Mouse (Mus musculus) CD4-positive, CD25-positive, alpha-beta regulatory T cell, adult 2 months (primary cell): ENCODE results near the gene Padi6.

Experiments used
- DNase-seq: peaks from one replicate; pipeline ENCODE4 v3.0.0-alpha.2; 2012; ENCODE audit warnings: low read depth, low spot score

Gene Padi6

GRCm38 (mm10) chr4:140708297-140708927 lies 34.0 kb downstream of the Padi6 start:
- no peak for DNase-seq

GRCm38 (mm10) chr4:140707615-140708014 lies 34.8 kb downstream of the Padi6 start:
- no peak for DNase-seq

- no peak for DNase-seq
These were observed 38.3 kb downstream of the Padi6 start for GRCm38 (mm10) chr4:140704166-140704565.

GRCm38 (mm10) chr4:140703636-140704035 lies 38.8 kb downstream of the Padi6 start:
- DNase-seq: no peak

- DNase-seq: peak; percentile 89
These were observed 39.7 kb downstream of the Padi6 start for GRCm38 (mm10) chr4:140702611-140703327.

GRCm38 (mm10) chr4:140701716-140702561 lies 40.5 kb downstream of the Padi6 start:
- DNase-seq: peak; percentile 84

- peak; percentile 91 for DNase-seq
These were observed 41.3 kb downstream of the Padi6 start for GRCm38 (mm10) chr4:140701049-140701715.

GRCm38 (mm10) chr4:140700269-140701018 lies 42.0 kb downstream of the Padi6 start, which contains the start of gene Rcc2:
Gene Rcc2, plus strand, starts transcription at chr4:140700541.
- peak; percentile 61 for DNase-seq

GRCm38 (mm10) chr4:140699441-140700127 lies 42.9 kb downstream of the Padi6 start:
- DNase-seq: peak; percentile 88

GRCm38 (mm10) chr4:140695675-140696585 lies 46.5 kb downstream of the Padi6 start:
- DNase-seq: no peak

- DNase-seq: no peak
These were observed 47.3 kb downstream of the Padi6 start for GRCm38 (mm10) chr4:140695146-140695545.

- DNase-seq: no peak
These were observed 47.8 kb downstream of the Padi6 start for GRCm38 (mm10) chr4:140694551-140695060.

GRCm38 (mm10) chr4:140693513-140693912 lies 48.9 kb downstream of the Padi6 start:
- DNase-seq: no peak

GRCm38 (mm10) chr4:140691481-140691880 lies 51.0 kb downstream of the Padi6 start:
- DNase-seq: no peak

GRCm38 (mm10) chr4:140689873-140690655 lies 52.4 kb downstream of the Padi6 start:
- DNase-seq: peak; percentile 70

- DNase-seq: no peak
These were observed 53.5 kb downstream of the Padi6 start for GRCm38 (mm10) chr4:140688826-140689425.

- DNase-seq: no peak
These were observed 54.2 kb downstream of the Padi6 start for GRCm38 (mm10) chr4:140688044-140688825.
